Mouse (Mus musculus) right cerebral cortex, postnatal 25 days (tissue): ENCODE data around the gene Gapvd1.

Source experiments
- DNase-seq: peaks from one replicate; pipeline ENCODE4 v3.0.0; 2022

The Gapvd1 gene

DNA sequence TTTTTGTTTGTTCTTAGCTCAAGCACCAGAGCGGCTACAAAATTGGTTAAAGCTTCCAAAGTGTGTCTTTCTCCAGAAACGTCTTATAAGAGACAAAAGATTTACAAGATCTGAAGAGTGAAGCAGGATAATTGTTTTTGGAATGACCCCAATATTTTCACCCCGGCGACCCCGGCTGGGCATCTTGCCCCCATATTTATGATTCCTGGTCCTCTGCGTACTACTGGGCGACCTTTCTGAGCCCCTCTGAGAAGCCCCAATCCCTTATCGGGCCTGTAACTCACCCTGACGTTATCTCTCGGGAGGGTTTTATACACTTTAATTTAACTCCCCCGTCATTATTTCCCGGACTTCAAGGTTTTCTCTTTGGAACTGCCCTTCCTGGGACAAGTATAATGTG lies 123.0 kb downstream of the Gapvd1 start:
- no peak for DNase-seq

DNA sequence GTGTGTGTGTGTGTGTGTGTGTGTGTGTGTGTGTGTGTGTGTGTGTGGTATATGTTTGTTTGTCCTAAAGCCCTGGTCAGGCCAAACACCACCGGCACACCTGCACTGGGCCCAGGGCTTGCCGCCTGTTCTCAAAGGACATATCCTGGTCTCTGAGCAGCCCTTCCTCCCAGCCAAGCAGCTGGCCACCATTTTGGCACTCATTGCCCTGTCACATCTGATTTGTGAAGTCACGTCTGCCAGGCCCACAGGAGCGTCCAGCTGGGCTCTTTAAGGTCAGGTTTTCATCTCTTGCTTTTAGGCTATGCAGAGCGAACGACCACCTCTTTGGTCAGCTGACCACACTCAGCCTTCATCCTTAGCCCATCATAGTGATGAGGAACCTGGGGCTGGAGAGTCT lies 124.6 kb downstream of the Gapvd1 start:
- DNase-seq: no peak

DNA sequence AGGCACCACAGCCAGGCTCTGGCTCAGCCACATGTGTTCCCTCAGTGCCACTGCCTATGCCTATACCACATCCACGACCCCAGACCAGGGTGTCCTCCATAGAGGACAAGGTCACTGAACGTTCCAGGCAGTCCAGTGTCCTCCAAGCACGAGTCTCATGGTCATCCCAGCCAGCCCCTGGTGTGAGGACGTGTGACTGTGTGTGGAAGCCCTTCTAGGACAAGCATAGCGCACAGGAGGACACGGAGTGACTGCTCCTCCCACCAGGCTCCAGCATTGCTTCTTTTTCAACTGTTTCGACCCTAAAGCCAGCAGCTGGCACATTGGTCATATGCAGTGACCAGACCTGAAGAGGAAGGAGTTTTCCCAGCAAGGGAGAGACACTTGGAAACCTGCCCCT lies 125.3 kb downstream of the Gapvd1 start:
- DNase-seq: no peak

GRCm38 (mm10) chr2:34628903-34629540 lies 126.0 kb downstream of the Gapvd1 start:
- DNase-seq: no peak

- no peak for DNase-seq
Observed at GRCm38 (mm10) chr2:34627328-34628226, 127.5 kb downstream of the Gapvd1 start.
